Mouse (Mus musculus): ENCODE measurements around the gene Selenop. TPM values are rescaled to one million over a fixed set of nuclear protein-coding genes. Genes with fewer than 3 reads are reported as not detected.

Gene Selenop
- polyA plus RNA-seq, 1 experiment from 2014 or later, result 1,155 TPM

DNA sequence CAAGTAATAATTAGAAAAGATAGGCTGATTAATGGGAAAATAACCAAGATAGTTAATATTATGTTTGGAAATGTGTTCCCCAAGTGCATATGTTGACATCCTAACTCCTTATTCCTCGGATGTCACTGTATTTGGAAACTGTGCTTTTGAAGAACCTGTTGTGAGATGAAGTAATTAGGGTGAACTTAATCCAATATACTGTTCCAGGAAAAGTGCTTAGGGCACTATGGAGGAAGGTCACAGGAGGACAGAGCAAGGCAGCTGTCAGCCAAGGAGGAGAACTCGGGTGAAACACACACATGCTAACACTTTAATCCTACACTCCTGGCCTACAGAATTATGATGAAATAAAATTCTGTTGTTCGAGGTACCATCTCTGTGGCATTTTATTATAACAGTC, 5.5 kb upstream of the Selenop start:
- no peaks in the 10 kb centered on the region for H3K9me3 ChIP-seq (replicated peaks; ENCODE audit: control insufficient read depth, low read length)
- 52% methylated on average over 3 of the region's 3 CpGs for WGBS (ENCODE audit: insufficient replicate concordance)
- H3K4me3 ChIP-seq (ENCODE audit: low read depth, low read length), result no peak overlapping the region
- no peaks in the 10 kb centered on the region; the same call in 1 of the 2 replicates for H3K4me1 ChIP-seq (ENCODE audit: control insufficient read depth, low read depth, low read length)
- H3K4me2 ChIP-seq (ENCODE audit: low read depth, low read length), result no peak overlapping the region
- H3K9ac ChIP-seq (ENCODE audit: low read depth, low read length), result no peak overlapping the region
- no peaks in the 10 kb centered on the region for H3K36me3 ChIP-seq (ENCODE audit: control insufficient read depth, insufficient read depth)
- ATAC-seq (ENCODE audit: low read depth), result no peak
- H3K27me3 ChIP-seq (ENCODE audit: control insufficient read depth, insufficient read depth, low read depth, low read length), result no peaks in the 10 kb centered on the region
- H3K27ac ChIP-seq (ENCODE audit: low read length), result no peak overlapping the region

DNA sequence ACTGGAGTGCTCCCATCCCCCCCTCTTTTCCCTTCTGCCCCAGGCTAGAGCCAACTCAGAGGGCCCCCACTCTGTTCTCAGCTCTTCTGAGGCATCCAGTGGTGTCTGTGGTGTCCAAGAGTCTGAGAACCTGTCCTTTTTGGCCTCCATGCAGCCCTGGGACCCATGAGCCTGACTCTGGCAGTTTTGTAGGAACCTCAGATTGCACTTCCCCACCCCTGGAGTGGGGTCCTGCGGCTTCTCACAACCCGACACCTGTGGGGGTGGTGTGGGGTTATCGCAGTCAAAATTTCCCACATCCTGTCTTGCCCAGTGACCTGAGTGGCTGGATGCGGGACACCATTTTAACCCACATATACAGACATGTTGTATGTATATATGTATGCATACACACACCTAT, 4.1 kb upstream of the Selenop start:
- WGBS (ENCODE audit: insufficient replicate concordance), result 52% methylated on average over 4 of the region's 4 CpGs
- no peak for ATAC-seq (ENCODE audit: low read depth)
- Histone ChIP-seq H3K4me1 (ENCODE audit: control insufficient read depth, low read depth, low read length) (no peaks in the 10 kb centered on the region), H3K36me3 (ENCODE audit: control insufficient read depth, insufficient read depth) (no peaks in the 10 kb centered on the region), H3K4me3 (ENCODE audit: low read depth, low read length) (no peak overlapping the region), H3K4me2 (ENCODE audit: low read depth, low read length) (no peak overlapping the region), H3K27ac (ENCODE audit: low read length) (no peak overlapping the region), H3K9me3 (replicated peaks; ENCODE audit: control insufficient read depth, low read length) (no peaks in the 10 kb centered on the region), H3K27me3 (ENCODE audit: control insufficient read depth, insufficient read depth, low read depth, low read length) (no peaks in the 10 kb centered on the region), H3K9ac (ENCODE audit: low read depth, low read length) (no peak overlapping the region)

DNA sequence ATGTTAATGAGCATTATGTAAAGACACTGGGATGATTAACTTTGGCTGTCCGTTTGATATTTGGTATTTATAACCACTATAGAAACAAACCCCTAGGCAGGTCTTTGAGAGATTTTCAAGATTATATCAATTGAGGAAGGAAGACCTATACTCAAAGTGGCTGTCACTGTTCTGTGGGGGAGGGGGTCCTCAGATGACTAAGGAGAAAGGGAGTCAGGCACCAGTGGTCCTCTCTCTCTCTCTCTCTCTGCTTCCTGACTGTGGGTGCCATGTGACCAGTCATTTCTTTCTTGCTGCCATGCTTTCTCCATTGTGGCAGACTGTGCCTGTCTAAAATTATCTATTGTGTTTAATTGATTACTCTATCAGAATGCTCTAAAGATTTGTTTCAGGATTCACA, 3.5 kb upstream of the Selenop start:
- no peaks in the 10 kb centered on the region for H3K27me3 ChIP-seq (ENCODE audit: control insufficient read depth, insufficient read depth, low read depth, low read length)
- WGBS (ENCODE audit: insufficient replicate concordance), result 26% methylated on average over 1 of the region's 1 CpGs

DNA sequence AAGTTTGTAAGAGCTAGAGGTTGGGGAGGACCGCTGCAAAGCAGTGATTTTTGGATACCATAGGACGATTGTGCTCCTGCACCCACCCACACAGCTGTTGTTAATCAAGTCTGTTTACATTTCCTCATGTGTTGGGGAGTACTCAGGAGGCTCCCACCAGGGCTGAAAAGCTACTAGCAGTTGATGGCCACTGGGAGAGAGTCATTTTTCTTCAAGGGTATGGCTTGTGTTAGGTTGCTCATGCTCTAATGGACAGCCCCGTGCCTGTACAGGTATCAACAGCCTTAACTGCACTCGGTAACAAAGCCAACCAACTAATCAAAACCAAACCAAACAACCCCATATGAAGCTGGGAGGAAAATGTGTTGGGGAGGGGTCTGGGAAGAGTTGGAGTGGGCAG, 1.1 kb downstream of the Selenop start:
- Histone ChIP-seq H3K27me3 (ENCODE audit: control insufficient read depth, insufficient read depth, low read depth, low read length) (no peaks in the 10 kb centered on the region), H3K9ac (ENCODE audit: low read depth, low read length) (no peak overlapping the region), H3K4me3 (ENCODE audit: low read depth, low read length) (no peak overlapping the region), H3K4me2 (ENCODE audit: low read depth, low read length) (peak overlapping the region; percentile 40), H3K4me1 (ENCODE audit: control insufficient read depth, low read depth, low read length) (no peaks in the 10 kb centered on the region; the same call in 1 of the 2 replicates), H3K36me3 (ENCODE audit: control insufficient read depth, insufficient read depth) (no peaks in the 10 kb centered on the region), H3K27ac (ENCODE audit: low read length) (peak overlapping the region; percentile 76; the same call in 1 of the 2 replicates), H3K9me3 (replicated peaks; ENCODE audit: control insufficient read depth, low read length) (no peaks in the 10 kb centered on the region)
- WGBS (ENCODE audit: insufficient replicate concordance), result 50% methylated on average over 4 of the region's 4 CpGs
- ATAC-seq (ENCODE audit: low read depth), result no peak

More for the DNA sequence above, 3.5 kb upstream of the Selenop start:
- H3K4me3 ChIP-seq (ENCODE audit: low read depth, low read length), result no peak overlapping the region
- no peak overlapping the region for H3K9ac ChIP-seq (ENCODE audit: low read depth, low read length)
- H3K36me3 ChIP-seq (ENCODE audit: control insufficient read depth, insufficient read depth), result no peaks in the 10 kb centered on the region
- H3K27ac ChIP-seq (ENCODE audit: low read length), result no peak overlapping the region
- ATAC-seq (ENCODE audit: low read depth), result no peak
- no peak overlapping the region for H3K4me2 ChIP-seq (ENCODE audit: low read depth, low read length)
- H3K4me1 ChIP-seq (ENCODE audit: control insufficient read depth, low read depth, low read length), result no peaks in the 10 kb centered on the region; the same call in 1 of the 2 replicates
- H3K9me3 ChIP-seq (replicated peaks; ENCODE audit: control insufficient read depth, low read length), result no peaks in the 10 kb centered on the region

DNA sequence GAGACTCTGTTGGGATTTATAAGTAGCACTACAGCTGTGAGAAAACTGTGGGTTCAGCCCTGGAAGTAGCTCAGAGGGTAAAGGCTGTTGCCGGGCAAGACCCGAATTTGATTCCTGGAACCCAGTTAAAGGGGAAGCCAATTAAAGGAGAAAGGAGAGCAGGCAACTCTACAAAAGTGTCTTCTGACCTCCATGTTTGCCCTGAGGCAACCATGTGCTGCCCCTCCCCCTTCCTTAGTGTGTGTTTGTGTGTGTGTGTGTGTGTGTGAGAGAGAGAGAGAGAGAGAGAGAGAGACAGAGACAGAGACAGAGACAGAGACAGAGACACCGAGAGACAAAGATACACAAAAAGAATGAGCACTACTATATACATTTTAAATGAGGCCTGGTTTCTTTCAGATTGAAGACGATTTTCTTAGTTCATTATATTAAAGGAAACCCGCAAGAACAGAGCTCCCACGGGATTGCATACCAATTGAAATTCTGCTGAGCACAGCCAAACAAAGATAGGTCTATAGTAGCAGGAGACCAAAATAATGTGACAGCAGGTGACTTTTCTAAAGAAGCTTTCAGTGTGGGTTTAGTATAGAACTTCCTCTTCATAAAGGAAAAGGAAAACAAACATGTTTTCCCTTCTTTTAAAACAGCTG, 1.8 kb downstream of the Selenop start:
- Histone ChIP-seq H3K27me3 (ENCODE audit: control insufficient read depth, insufficient read depth, low read depth, low read length) (no peaks in the 10 kb centered on the region), H3K9me3 (replicated peaks; ENCODE audit: control insufficient read depth, low read length) (no peaks in the 10 kb centered on the region), H3K27ac (ENCODE audit: low read length) (peak overlapping the region; percentile 76), H3K4me3 (ENCODE audit: low read depth, low read length) (peak overlapping the region; percentile 59), H3K36me3 (ENCODE audit: control insufficient read depth, insufficient read depth) (no peaks in the 10 kb centered on the region), H3K4me2 (ENCODE audit: low read depth, low read length) (peak overlapping the region; percentile 40), H3K9ac (ENCODE audit: low read depth, low read length) (no peak overlapping the region), H3K4me1 (ENCODE audit: control insufficient read depth, low read depth, low read length) (no peaks in the 10 kb centered on the region; the same call in 1 of the 2 replicates)
- peak; percentile 12 for ATAC-seq (ENCODE audit: low read depth)
- WGBS (ENCODE audit: insufficient replicate concordance), result 23% methylated on average over 6 of the region's 6 CpGs

DNA sequence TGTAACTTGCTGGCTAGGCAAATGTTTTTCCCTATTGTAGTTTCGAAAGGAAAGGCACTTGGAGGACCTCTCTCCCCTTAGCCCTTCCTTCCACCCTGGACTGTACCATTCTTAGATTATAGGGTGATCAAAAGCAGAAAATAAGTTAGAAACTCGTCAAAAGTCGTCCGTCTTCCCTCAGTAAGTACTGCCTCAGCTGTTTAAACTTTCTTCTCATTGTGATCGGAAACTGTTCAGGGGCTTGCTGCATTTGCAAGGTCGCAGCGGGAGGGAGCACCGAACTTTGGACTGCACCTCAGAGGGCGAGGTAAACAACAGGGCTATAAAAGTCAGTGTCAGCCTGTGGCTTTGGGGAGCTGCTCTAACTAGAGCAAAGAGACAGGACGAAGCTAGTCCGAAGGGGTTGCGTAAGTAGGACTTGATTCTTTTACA, 2.3 kb downstream of the Selenop start:
- Histone ChIP-seq H3K4me3 (ENCODE audit: low read depth, low read length) (peak overlapping the region; percentile 59), H3K27me3 (ENCODE audit: control insufficient read depth, insufficient read depth, low read depth, low read length) (no peaks in the 10 kb centered on the region), H3K4me1 (ENCODE audit: control insufficient read depth, low read depth, low read length) (no peaks in the 10 kb centered on the region; the same call in 1 of the 2 replicates), H3K36me3 (ENCODE audit: control insufficient read depth, insufficient read depth) (no peaks in the 10 kb centered on the region), H3K4me2 (ENCODE audit: low read depth, low read length) (peak overlapping the region; percentile 40), H3K9ac (ENCODE audit: low read depth, low read length) (no peak overlapping the region), H3K27ac (ENCODE audit: low read length) (peak overlapping the region; percentile 76), H3K9me3 (replicated peaks; ENCODE audit: control insufficient read depth, low read length) (no peaks in the 10 kb centered on the region)
- ATAC-seq (ENCODE audit: low read depth), result peak; percentile 84
- WGBS (ENCODE audit: insufficient replicate concordance), result under 1% methylated on average over 12 of the region's 12 CpGs

DNA sequence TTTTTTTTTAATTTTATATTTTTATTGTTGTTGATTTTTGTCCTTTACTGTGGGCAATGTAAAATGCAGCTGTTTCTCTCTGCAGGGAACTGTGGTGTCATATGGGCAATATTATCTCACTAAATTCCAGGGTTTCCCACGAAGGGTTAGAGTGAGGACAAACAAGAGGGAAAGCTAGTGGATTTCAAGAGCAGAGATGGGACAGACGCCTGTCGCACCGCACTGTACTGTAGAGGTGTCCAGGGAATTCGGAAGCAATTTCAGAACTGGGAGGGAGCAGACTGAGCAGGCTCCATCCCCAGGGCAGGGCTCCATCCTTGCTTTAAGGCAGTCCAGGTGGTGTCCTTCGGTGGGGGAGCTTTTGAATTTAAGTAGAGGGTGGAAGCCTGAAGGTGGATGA, 2.9 kb downstream of the Selenop start:
- H3K4me1 ChIP-seq (ENCODE audit: control insufficient read depth, low read depth, low read length), result no peaks in the 10 kb centered on the region; the same call in 1 of the 2 replicates
- ATAC-seq (ENCODE audit: low read depth), result 0 out of 2 replicates have a peak, but pooled peaks have one; percentile 22
- H3K27me3 ChIP-seq (ENCODE audit: control insufficient read depth, insufficient read depth, low read depth, low read length), result no peaks in the 10 kb centered on the region
- peak overlapping the region; percentile 70 for H3K27ac ChIP-seq (ENCODE audit: low read length)
- H3K36me3 ChIP-seq (ENCODE audit: control insufficient read depth, insufficient read depth), result no peaks in the 10 kb centered on the region
- peak overlapping the region; percentile 59 for H3K4me3 ChIP-seq (ENCODE audit: low read depth, low read length)
- peak overlapping the region; percentile 40; the same call in 1 of the 2 replicates for H3K4me2 ChIP-seq (ENCODE audit: low read depth, low read length)
- peak overlapping the region; percentile 64 for H3K9ac ChIP-seq (ENCODE audit: low read depth, low read length)
- no peaks in the 10 kb centered on the region for H3K9me3 ChIP-seq (replicated peaks; ENCODE audit: control insufficient read depth, low read length)
- 16% methylated on average over 6 of the region's 6 CpGs for WGBS (ENCODE audit: insufficient replicate concordance)

DNA sequence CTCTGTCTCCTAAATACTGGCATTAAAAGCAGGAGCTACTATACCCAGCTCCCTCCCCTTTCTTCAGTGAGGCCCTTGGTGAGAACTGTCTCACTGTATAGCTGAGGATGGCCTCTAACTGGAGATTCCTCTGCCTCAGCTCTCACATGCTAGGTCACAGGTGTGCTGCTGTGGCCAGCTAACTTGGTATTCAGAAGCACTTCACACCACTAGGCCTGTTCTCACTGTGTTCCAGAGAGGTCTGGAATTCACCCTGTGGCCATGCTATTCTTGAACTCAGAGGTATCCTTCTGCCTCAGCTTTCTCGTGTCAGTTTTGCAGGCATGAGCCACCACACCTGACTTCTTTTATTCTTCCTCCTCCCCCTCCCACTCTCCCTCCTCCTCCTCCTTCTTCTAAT, 4.8 kb downstream of the Selenop start:
- ATAC-seq (ENCODE audit: low read depth), result no peak
- H3K36me3 ChIP-seq (ENCODE audit: control insufficient read depth, insufficient read depth), result no peaks in the 10 kb centered on the region; the same call in 1 of the 2 replicates
- H3K4me1 ChIP-seq (ENCODE audit: control insufficient read depth, low read depth, low read length), result no peaks in the 10 kb centered on the region; the same call in 1 of the 2 replicates
- peak overlapping the region; percentile 48; the same call in 1 of the 2 replicates for H3K9ac ChIP-seq (ENCODE audit: low read depth, low read length)
- no peaks in the 10 kb centered on the region for H3K9me3 ChIP-seq (replicated peaks; ENCODE audit: control insufficient read depth, low read length)
- WGBS (ENCODE audit: insufficient replicate concordance), result 64% methylated on average over 1 of the region's 1 CpGs
- H3K27me3 ChIP-seq (ENCODE audit: control insufficient read depth, insufficient read depth, low read depth, low read length), result no peaks in the 10 kb centered on the region
- peak overlapping the region; percentile 55; the same call in 1 of the 2 replicates for H3K27ac ChIP-seq (ENCODE audit: low read length)
- peak overlapping the region; percentile 59 for H3K4me3 ChIP-seq (ENCODE audit: low read depth, low read length)
- peak overlapping the region; percentile 48 for H3K4me2 ChIP-seq (ENCODE audit: low read depth, low read length)

DNA sequence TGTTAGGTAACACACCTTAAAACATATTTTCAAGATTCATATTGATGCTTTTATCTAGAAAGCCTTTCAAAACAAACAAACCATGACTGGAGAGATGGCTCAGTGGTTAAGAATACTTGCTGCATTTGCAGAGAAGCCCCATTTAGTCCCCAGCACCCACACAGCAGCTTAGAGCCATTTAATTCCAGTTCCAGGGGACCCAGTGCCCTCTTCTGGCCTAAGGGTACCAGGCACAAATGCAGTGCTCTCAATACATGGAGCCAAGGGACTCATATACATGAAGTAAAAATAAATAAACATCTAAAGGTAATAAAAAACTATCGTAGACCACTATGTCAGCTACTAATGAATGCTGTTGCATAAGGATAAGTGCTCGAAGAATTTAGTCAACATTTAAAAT, 9.0 kb downstream of the Selenop start:
- Histone ChIP-seq H3K9ac (ENCODE audit: low read depth, low read length) (no peak overlapping the region), H3K4me3 (ENCODE audit: low read depth, low read length) (no peak overlapping the region), H3K27me3 (ENCODE audit: control insufficient read depth, insufficient read depth, low read depth, low read length) (no peaks in the 10 kb centered on the region), H3K4me2 (ENCODE audit: low read depth, low read length) (no peak overlapping the region), H3K27ac (ENCODE audit: low read length) (no peak overlapping the region), H3K9me3 (replicated peaks; ENCODE audit: control insufficient read depth, low read length) (no peaks in the 10 kb centered on the region), H3K4me1 (ENCODE audit: control insufficient read depth, low read depth, low read length) (no peaks in the 10 kb centered on the region), H3K36me3 (ENCODE audit: control insufficient read depth, insufficient read depth) (peaks cover 5% of the 10 kb centered on the region)
- WGBS (ENCODE audit: insufficient replicate concordance), result 63% methylated on average over 2 of the region's 2 CpGs
- no peak for ATAC-seq (ENCODE audit: low read depth)

Data from liver, embryonic 16.5 days (tissue).